Mouse (Mus musculus): ENCODE results near the gene Chit1.

GRCm38 (mm10) chr1:134142363-134142794, 31.3 kb downstream of the Chit1 start:
- TF ChIP-seq CTCF (IDR thresholded peaks at IDR 0.05; ENCODE audit: low read depth, low read length) (no peak), TAL1 (conservative IDR thresholded peaks at IDR 0.05; ENCODE audit: low read depth, low read length) (no peak), POLR2AphosphoS5 (IDR thresholded peaks at IDR 0.05; ENCODE audit: insufficient replicate concordance, low read depth, low read length) (no peak)

All from G1E (cell line).